12 mouse cellular contexts compared by ENCODE assay signal in genomic region chr15:88978281-88979137, GRCm38 (mm10). TPM values are rescaled to one million over a fixed set of nuclear protein-coding genes. Genes with fewer than 3 reads are reported as not detected.
DNase-seq lines count a peak whose midpoint lies in the region; ATAC-seq and TF ChIP-seq lines count a peak whose summit lies in the region.
"Had no signal": no experiment of that assay in that cellular context is flagged by ENCODE, and none has a peak within 500 bp of the region (broad histone marks: within the 10 kb centered on the region; RNA-seq: fewer than 3 reads in every experiment).

TSS of gene Mlc1 (minus strand) at chr15:88979007.

- no peak within 1 kb of the TSS for H3K27ac ChIP-seq in stomach, postnatal 0 days (replicated peaks)
- H3K27ac ChIP-seq: lung, embryonic 15.5 days had no signal

- no peak within 1 kb of the TSS for H3K4me3 ChIP-seq in stomach, postnatal 0 days (ENCODE audit: low read depth, low read length)
- H3K4me3 ChIP-seq: lung, embryonic 15.5 days had no signal

- peak; percentile 26 for DNase-seq in cerebellum, adult 9-10 months
- DNase-seq in fat pad, adult 2 months (ENCODE audit: extremely low read depth, low read depth, low spot score), result peak; percentile 89
- peak; percentile 56 for DNase-seq in layer of hippocampus, adult 9-11 months
- peak; percentile 84 for DNase-seq in lung, postnatal 36 days
- DNase-seq in ovary, postnatal 10 days (ENCODE audit: low spot score), result no peak
- DNase-seq in stomach, postnatal 0 days (ENCODE audit: low spot score), result no peak
- DNase-seq: heart, postnatal 4 days had no signal

- WGBS in stomach, postnatal 0 days, result 78% methylated on average over 10 of the region's 10 CpGs

- TF ChIP-seq CTCF in stomach, postnatal 0 days (IDR thresholded peaks at IDR 0.05; ENCODE audit: low read depth), result no peak

- H3K4me1 ChIP-seq in stomach, postnatal 0 days (replicated peaks; ENCODE audit: control insufficient read depth, insufficient read depth), result no peaks in the 10 kb centered on the region
- H3K4me1 ChIP-seq: lung, embryonic 15.5 days had no signal

- H3K36me3 ChIP-seq in stomach, postnatal 0 days (ENCODE audit: control insufficient read depth, insufficient read depth, low read length), result no peaks in the 10 kb centered on the region
- H3K36me3 ChIP-seq: lung, embryonic 15.5 days had no signal

- H3K9me3 ChIP-seq in stomach, postnatal 0 days (ENCODE audit: control insufficient read depth, low read length), result no peaks in the 10 kb centered on the region
- H3K9me3 ChIP-seq: lung, embryonic 15.5 days had no signal

- no peak within 1 kb of the TSS for H3K9ac ChIP-seq in stomach, postnatal 0 days (ENCODE audit: low read length)
- H3K9ac ChIP-seq: lung, embryonic 15.5 days had no signal

- no peak for TF ChIP-seq EP300 in stomach, postnatal 0 days (optimal IDR thresholded peaks at IDR 0.05)

- H3K27me3 ChIP-seq in stomach, postnatal 0 days (ENCODE audit: control insufficient read depth, insufficient read depth, low read length), result no peaks in the 10 kb centered on the region
- H3K27me3 ChIP-seq: lung, embryonic 15.5 days had no signal

- H3K4me2 ChIP-seq in stomach, postnatal 0 days (replicated peaks; ENCODE audit: low read depth), result no peak within 1 kb of the TSS
- H3K4me2 ChIP-seq: lung, embryonic 15.5 days had no signal

- ATAC-seq in stomach, postnatal 0 days (ENCODE audit: low FRiP score, low TSS enrichment), result no peak
- ATAC-seq in megakaryocyte progenitor cell, adult 5-6 weeks (replicated peaks; ENCODE audit: poor library complexity), result no peak
- ATAC-seq in granulocyte monocyte progenitor cell, adult 5-6 weeks (replicated peaks; ENCODE audit: poor library complexity, severe bottlenecking), result no peak

RNA-seq across cellular contexts. Expression of gene Mlc1, which starts in this region (rescaled TPM):
- not detected in 2 replicates for polyA plus RNA-seq in stomach, postnatal 0 days (2015; fragmentation: Nextera tagmentation; extraction: Ambion mirVana)
- not detected in 2 replicates for total RNA-seq in megakaryocyte progenitor cell, adult 5-6 weeks (2015)
- not detected in 2 replicates for total RNA-seq in megakaryocyte progenitor cell, adult 5-6 weeks (2017)
- total RNA-seq in granulocyte monocyte progenitor cell, adult 5-6 weeks (2014; fragmentation: Nextera tagmentation), result not detected in 2 replicates
- total RNA-seq in granulocyte monocyte progenitor cell, adult 5-6 weeks (2017), result not detected in 2 replicates
- total RNA-seq: common myeloid progenitor, adult 5-6 weeks; heart, postnatal 4 days had no signal
- polyA plus RNA-seq: stomach, embryonic 14.5 days had no signal

Comparison
In these comparisons a context has a peak if more than half of its experiments do, and no peak if none do; other contexts are left out.
1. DNase-seq: peak in cerebellum, adult 9-10 months (single experiment), fat pad, adult 2 months (single experiment), layer of hippocampus, adult 9-11 months (single experiment) and lung, postnatal 36 days (single experiment); none in ovary, postnatal 10 days (single experiment) and stomach, postnatal 0 days (single experiment).